Mouse (Mus musculus): ENCODE measurements around the gene Rspry1. TPM values are rescaled to one million over a fixed set of nuclear protein-coding genes. Genes with fewer than 3 reads are reported as not detected.

The Rspry1 gene
- polyA plus RNA-seq (2015; fragmentation: Nextera tagmentation; extraction: Ambion mirVana): 15.2 and 16.1 TPM in 2 replicates

DNA sequence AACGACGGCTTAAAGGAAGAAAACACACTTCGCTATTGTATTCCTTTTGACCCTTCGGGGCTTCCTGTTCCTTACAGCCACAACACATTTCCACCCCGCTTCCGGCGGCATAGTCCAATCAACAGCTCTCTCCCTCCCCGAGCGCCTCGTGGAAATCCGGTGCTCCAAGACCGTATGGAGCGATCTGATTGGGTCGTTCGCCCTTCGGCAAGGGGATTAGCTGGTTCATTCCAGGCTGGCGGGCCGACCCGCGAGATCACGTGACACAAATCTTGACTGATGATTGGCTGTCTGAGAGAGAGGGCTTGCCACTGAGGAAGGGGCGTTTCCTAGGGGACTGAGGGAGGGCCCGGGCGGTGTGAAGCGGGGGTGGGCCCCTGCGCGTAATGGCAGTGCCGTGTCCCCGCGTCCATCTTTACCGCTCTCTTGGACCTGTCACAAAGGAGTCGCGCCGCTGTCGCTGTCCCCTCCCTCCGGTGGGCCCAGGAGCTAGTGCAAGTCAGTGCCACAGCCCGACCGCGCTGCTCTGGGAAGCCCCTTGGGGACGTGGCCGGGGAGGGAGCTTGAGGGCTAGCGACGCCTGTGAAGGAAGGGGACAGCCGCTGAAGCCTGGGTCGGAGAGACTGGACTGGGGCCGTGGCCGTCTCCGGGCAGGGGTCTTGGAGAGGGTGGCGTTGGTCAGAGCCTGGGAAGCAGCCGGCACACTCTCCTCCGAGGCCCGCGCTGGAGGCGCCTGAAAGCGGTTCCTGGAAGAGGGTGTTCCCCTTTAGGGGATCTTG lies at the start of gene Rspry1, which contains the start of gene Fam192a:
Gene Rspry1, plus strand, starts transcription at position 331 of the 779 bp plus-strand sequence.
Gene Fam192a, minus strand, starts transcription at position 391 of the 779 bp plus-strand sequence.
- no peaks in the 10 kb centered on the region for H3K36me3 ChIP-seq (ENCODE audit: control insufficient read depth, insufficient read depth, low read length)
- TF ChIP-seq EP300 (optimal IDR thresholded peaks at IDR 0.05) (no peak), CTCF (IDR thresholded peaks at IDR 0.05; ENCODE audit: low read depth) (peak; percentile 19; the same call in 1 of the 2 replicates)
- no peaks in the 10 kb centered on the region for H3K9me3 ChIP-seq (ENCODE audit: control insufficient read depth, low read length)
- DNase-seq (ENCODE audit: low spot score) (peak; percentile 99), ATAC-seq (ENCODE audit: low FRiP score, low TSS enrichment) (peak; percentile 100)
- no peaks in the 10 kb centered on the region for H3K27me3 ChIP-seq (ENCODE audit: control insufficient read depth, insufficient read depth, low read length)
- WGBS: under 1% methylated on average over 50 of the region's 55 CpGs
- peak within 1 kb of the TSS; percentile 95 for H3K4me2 ChIP-seq (replicated peaks; ENCODE audit: low read depth)
- H3K9ac ChIP-seq (ENCODE audit: low read length): peak within 1 kb of the TSS; percentile 97
- H3K4me3 ChIP-seq (ENCODE audit: low read depth, low read length): peak within 1 kb of the TSS; percentile 100
- peak within 1 kb of the TSS; percentile 98 for H3K27ac ChIP-seq (replicated peaks)
- no peaks in the 10 kb centered on the region for H3K4me1 ChIP-seq (replicated peaks; ENCODE audit: control insufficient read depth, insufficient read depth)

DNA sequence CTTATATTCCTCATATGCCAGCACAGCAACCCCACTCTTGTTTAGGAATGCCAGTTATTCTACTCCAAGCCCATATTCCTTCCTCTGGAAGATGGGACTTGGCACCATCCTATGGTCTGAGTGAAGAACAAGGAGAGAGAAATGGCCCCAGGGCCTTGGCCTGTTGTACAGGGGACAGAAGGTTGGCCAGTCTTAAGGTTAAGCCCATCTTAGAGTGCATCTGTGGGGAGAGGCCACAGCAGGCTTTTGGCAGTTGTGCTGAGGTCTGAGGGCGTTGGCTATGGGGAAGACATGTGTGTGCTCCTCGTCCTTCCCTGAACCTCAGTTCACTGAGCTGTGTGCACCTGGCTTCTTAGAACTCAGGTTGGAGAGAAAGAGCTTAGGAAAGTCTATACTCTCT lies 49.0 kb upstream of the Rspry1 start:
- Histone ChIP-seq H3K9me3 (ENCODE audit: control insufficient read depth, low read length) (no peaks in the 10 kb centered on the region), H3K4me2 (replicated peaks; ENCODE audit: low read depth) (no peak overlapping the region), H3K9ac (ENCODE audit: low read length) (no peak overlapping the region), H3K4me1 (replicated peaks; ENCODE audit: control insufficient read depth, insufficient read depth) (no peaks in the 10 kb centered on the region), H3K27ac (replicated peaks) (no peak overlapping the region), H3K27me3 (ENCODE audit: control insufficient read depth, insufficient read depth, low read length) (no peaks in the 10 kb centered on the region), H3K36me3 (ENCODE audit: control insufficient read depth, insufficient read depth, low read length) (no peaks in the 10 kb centered on the region), H3K4me3 (ENCODE audit: low read depth, low read length) (no peak overlapping the region)
- DNase-seq (ENCODE audit: low spot score): no peak
- 77% methylated on average over 2 of the region's 2 CpGs for WGBS
- TF ChIP-seq EP300 (optimal IDR thresholded peaks at IDR 0.05): no peak
- no peak for TF ChIP-seq CTCF (IDR thresholded peaks at IDR 0.05; ENCODE audit: low read depth)
- no peak for ATAC-seq (ENCODE audit: low FRiP score, low TSS enrichment)

DNA sequence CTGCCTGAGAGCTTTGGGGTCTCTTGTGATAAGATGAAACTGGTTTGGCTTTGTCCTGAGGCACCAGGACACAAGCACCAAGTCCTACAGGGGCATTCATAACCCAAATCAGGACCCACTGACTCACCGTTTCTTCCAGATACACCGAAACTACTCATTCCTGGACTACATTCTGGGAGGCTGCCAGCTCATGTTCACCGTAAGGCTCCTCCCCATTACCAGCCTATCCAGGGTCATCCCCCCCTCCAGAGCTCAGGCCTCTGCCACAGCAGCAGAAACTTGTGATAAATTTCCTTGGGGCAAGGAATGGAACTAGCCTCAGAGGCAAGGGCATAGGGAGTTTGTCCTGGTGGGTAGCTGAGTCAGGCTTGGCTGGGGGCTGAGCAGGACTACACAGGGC lies 44.5 kb upstream of the Rspry1 start:
- WGBS: 61% methylated on average over 3 of the region's 3 CpGs
- Histone ChIP-seq H3K27ac (replicated peaks) (no peak overlapping the region), H3K4me2 (replicated peaks; ENCODE audit: low read depth) (no peak overlapping the region), H3K4me3 (ENCODE audit: low read depth, low read length) (no peak overlapping the region), H3K27me3 (ENCODE audit: control insufficient read depth, insufficient read depth, low read length) (no peaks in the 10 kb centered on the region), H3K9me3 (ENCODE audit: control insufficient read depth, low read length) (no peaks in the 10 kb centered on the region), H3K4me1 (replicated peaks; ENCODE audit: control insufficient read depth, insufficient read depth) (no peaks in the 10 kb centered on the region), H3K9ac (ENCODE audit: low read length) (no peak overlapping the region), H3K36me3 (ENCODE audit: control insufficient read depth, insufficient read depth, low read length) (no peaks in the 10 kb centered on the region)
- ATAC-seq (ENCODE audit: low FRiP score, low TSS enrichment) (no peak), DNase-seq (ENCODE audit: low spot score) (no peak)
- TF ChIP-seq EP300 (optimal IDR thresholded peaks at IDR 0.05): no peak
- TF ChIP-seq CTCF (IDR thresholded peaks at IDR 0.05; ENCODE audit: low read depth): no peak

DNA sequence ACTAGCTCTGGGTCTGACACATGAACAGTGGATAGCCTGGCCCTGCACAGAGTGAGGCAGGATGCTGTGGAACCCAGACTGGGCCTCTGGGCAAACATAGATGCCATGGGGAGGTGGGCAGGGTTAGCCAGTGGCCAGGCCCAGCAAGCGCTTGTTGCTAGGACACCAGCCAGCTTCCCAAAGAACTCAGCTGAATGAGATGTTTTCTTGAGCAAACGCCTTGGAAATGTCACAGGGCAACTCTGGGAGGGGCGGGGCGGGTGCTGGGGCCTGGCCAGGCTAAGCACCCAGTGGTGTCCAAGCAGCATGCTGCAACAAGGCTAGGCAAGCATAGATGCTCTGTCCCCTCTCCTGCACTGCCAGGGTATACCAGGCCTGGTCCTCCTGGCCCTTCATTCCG lies 40.5 kb upstream of the Rspry1 start:
- 48% methylated on average over 5 of the region's 5 CpGs for WGBS
- H3K27ac ChIP-seq (replicated peaks): no peak overlapping the region
- no peak overlapping the region for H3K9ac ChIP-seq (ENCODE audit: low read length)
- peak; percentile 20 for DNase-seq (ENCODE audit: low spot score)
- ATAC-seq (ENCODE audit: low FRiP score, low TSS enrichment): no peak
- no peak overlapping the region for H3K4me2 ChIP-seq (replicated peaks; ENCODE audit: low read depth)
- no peaks in the 10 kb centered on the region for H3K36me3 ChIP-seq (ENCODE audit: control insufficient read depth, insufficient read depth, low read length)
- H3K4me3 ChIP-seq (ENCODE audit: low read depth, low read length): no peak overlapping the region
- H3K4me1 ChIP-seq (replicated peaks; ENCODE audit: control insufficient read depth, insufficient read depth): no peaks in the 10 kb centered on the region
- TF ChIP-seq EP300 (optimal IDR thresholded peaks at IDR 0.05) (no peak), CTCF (IDR thresholded peaks at IDR 0.05; ENCODE audit: low read depth) (no peak)
- H3K9me3 ChIP-seq (ENCODE audit: control insufficient read depth, low read length): no peaks in the 10 kb centered on the region
- H3K27me3 ChIP-seq (ENCODE audit: control insufficient read depth, insufficient read depth, low read length): no peaks in the 10 kb centered on the region

DNA sequence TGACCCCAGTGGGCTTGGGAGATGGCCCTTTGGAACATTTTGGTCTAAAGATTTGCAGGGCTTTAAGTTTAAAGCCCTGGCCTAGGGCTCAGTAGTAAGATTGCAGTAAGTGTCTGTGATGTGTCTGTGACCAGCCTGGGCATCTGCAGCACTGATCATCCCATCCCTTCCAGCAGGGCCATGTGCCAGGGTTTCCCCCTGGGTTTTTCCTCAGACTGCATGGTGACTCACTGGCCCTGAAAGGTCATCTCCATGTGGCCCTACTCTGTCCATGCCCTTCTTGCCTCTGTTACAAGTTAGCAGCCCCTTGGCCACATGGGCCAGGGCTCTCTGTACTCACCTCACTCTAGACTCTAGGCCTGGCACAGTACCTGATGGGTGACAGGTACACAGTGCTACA lies 37.3 kb upstream of the Rspry1 start:
- Histone ChIP-seq H3K4me1 (replicated peaks; ENCODE audit: control insufficient read depth, insufficient read depth) (no peaks in the 10 kb centered on the region), H3K4me3 (ENCODE audit: low read depth, low read length) (no peak overlapping the region), H3K36me3 (ENCODE audit: control insufficient read depth, insufficient read depth, low read length) (no peaks in the 10 kb centered on the region), H3K9me3 (ENCODE audit: control insufficient read depth, low read length) (no peaks in the 10 kb centered on the region), H3K27ac (replicated peaks) (no peak overlapping the region), H3K9ac (ENCODE audit: low read length) (no peak overlapping the region), H3K4me2 (replicated peaks; ENCODE audit: low read depth) (no peak overlapping the region), H3K27me3 (ENCODE audit: control insufficient read depth, insufficient read depth, low read length) (no peaks in the 10 kb centered on the region)
- TF ChIP-seq EP300 (optimal IDR thresholded peaks at IDR 0.05): no peak
- no peak for TF ChIP-seq CTCF (IDR thresholded peaks at IDR 0.05; ENCODE audit: low read depth)
- ATAC-seq (ENCODE audit: low FRiP score, low TSS enrichment) (no peak), DNase-seq (ENCODE audit: low spot score) (no peak)

DNA sequence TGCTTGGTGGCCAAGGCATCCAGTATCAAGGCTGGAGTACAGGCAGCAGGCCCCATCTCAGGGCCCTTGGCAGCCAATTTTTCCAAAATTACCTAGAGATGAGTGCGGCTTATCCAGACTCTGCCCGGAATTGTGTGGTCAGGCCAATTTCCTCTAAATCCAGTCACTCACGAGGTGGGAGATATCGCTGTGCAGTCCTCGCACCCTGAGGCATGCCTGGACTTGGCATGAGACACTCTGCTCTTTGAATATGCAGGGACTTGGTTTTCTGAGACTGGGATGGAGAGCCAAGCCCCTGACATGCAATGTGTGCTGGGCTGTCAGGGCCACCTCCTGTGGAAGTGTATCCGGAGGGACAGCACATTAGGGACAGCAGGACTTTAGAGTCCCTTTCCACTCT lies 35.7 kb upstream of the Rspry1 start:
- no peak overlapping the region for H3K4me3 ChIP-seq (ENCODE audit: low read depth, low read length)
- H3K4me2 ChIP-seq (replicated peaks; ENCODE audit: low read depth): no peak overlapping the region
- ATAC-seq (ENCODE audit: low FRiP score, low TSS enrichment) (no peak), DNase-seq (ENCODE audit: low spot score) (no peak)
- no peak overlapping the region for H3K9ac ChIP-seq (ENCODE audit: low read length)
- TF ChIP-seq EP300 (optimal IDR thresholded peaks at IDR 0.05) (no peak), CTCF (IDR thresholded peaks at IDR 0.05; ENCODE audit: low read depth) (no peak)
- WGBS: 75% methylated on average over 6 of the region's 6 CpGs
- H3K9me3 ChIP-seq (ENCODE audit: control insufficient read depth, low read length): no peaks in the 10 kb centered on the region
- no peaks in the 10 kb centered on the region for H3K27me3 ChIP-seq (ENCODE audit: control insufficient read depth, insufficient read depth, low read length)
- H3K4me1 ChIP-seq (replicated peaks; ENCODE audit: control insufficient read depth, insufficient read depth): no peaks in the 10 kb centered on the region
- H3K27ac ChIP-seq (replicated peaks): no peak overlapping the region
- no peaks in the 10 kb centered on the region for H3K36me3 ChIP-seq (ENCODE audit: control insufficient read depth, insufficient read depth, low read length)

Measured in stomach, postnatal 0 days (tissue).